Mouse (Mus musculus): ENCODE data around the gene Prrc2a. TPM values are rescaled to one million over a fixed set of nuclear protein-coding genes. Genes with fewer than 3 reads are reported as not detected.

Prrc2a gene
- polyA plus RNA-seq, 1 experiment from 2014 or later = 38.6 TPM

Other genes starting within 250 kb of the Prrc2a start
- gene Neu1, start 233.6 kb downstream of the Prrc2a start, polyA plus RNA-seq (2017; shearing (Covaris generic)) = 74.6 TPM
- gene Hspa1b, start 205.7 kb downstream of the Prrc2a start, polyA plus RNA-seq (2017; shearing (Covaris generic)) = 2,452 TPM
- gene Gm20481, start 195.0 kb downstream of the Prrc2a start, polyA plus RNA-seq (2017; shearing (Covaris generic)) = 125 TPM
- 1,550 TPM for gene Hspa1a, start 192.7 kb downstream of the Prrc2a start, polyA plus RNA-seq (2017; shearing (Covaris generic))
- gene Hspa1l, start 192.2 kb downstream of the Prrc2a start, polyA plus RNA-seq (2017; shearing (Covaris generic)) = not detected
- gene Lsm2, start 183.0 kb downstream of the Prrc2a start, polyA plus RNA-seq (2017; shearing (Covaris generic)) = 47.6 TPM
- 182 TPM for gene Vars, start 163.9 kb downstream of the Prrc2a start, polyA plus RNA-seq (2017; shearing (Covaris generic))
- gene Vwa7, start 148.3 kb downstream of the Prrc2a start, polyA plus RNA-seq (2017; shearing (Covaris generic)) = 0.10 TPM
- not detected for gene Sapcd1, start 136.9 kb downstream of the Prrc2a start, polyA plus RNA-seq (2017; shearing (Covaris generic))
- gene Msh5, start 118.2 kb downstream of the Prrc2a start, polyA plus RNA-seq (2017; shearing (Covaris generic)) = 2.2 TPM
- gene Clic1, start 114.9 kb downstream of the Prrc2a start, polyA plus RNA-seq (2017; shearing (Covaris generic)) = 305 TPM
- gene Ddah2, start 105.9 kb downstream of the Prrc2a start, polyA plus RNA-seq (2017; shearing (Covaris generic)) = 1.00 TPM
- not detected for gene Ly6g6c, start 99.5 kb downstream of the Prrc2a start, polyA plus RNA-seq (2017; shearing (Covaris generic))
- gene Mpig6b, start 98.7 kb downstream of the Prrc2a start, polyA plus RNA-seq (2017; shearing (Covaris generic)) = not detected
- not detected for gene Ly6g6e, start 88.0 kb downstream of the Prrc2a start, polyA plus RNA-seq (2017; shearing (Covaris generic))
- not detected for gene Ly6g6d, start 86.8 kb downstream of the Prrc2a start, polyA plus RNA-seq (2017; shearing (Covaris generic))
- gene Ly6g6f, start 79.3 kb downstream of the Prrc2a start, polyA plus RNA-seq (2017; shearing (Covaris generic)) = not detected
- 88.6 TPM for gene Abhd16a, start 75.6 kb downstream of the Prrc2a start, polyA plus RNA-seq (2017; shearing (Covaris generic))
- gene Ly6g5c, start 56.6 kb downstream of the Prrc2a start, polyA plus RNA-seq (2017; shearing (Covaris generic)) = not detected
- gene Ly6g5b, start 49.5 kb downstream of the Prrc2a start, polyA plus RNA-seq (2017; shearing (Covaris generic)) = 2.1 TPM
- gene Gpank1, start 43.4 kb downstream of the Prrc2a start, polyA plus RNA-seq (2017; shearing (Covaris generic)) = 43.9 TPM
- 190 TPM for gene Csnk2b, start 42.8 kb downstream of the Prrc2a start, polyA plus RNA-seq (2017; shearing (Covaris generic))
- gene D17H6S53E, start 38.5 kb downstream of the Prrc2a start, polyA plus RNA-seq (2017; shearing (Covaris generic)) = 0.75 TPM
- not detected for gene Apom, start 32.8 kb downstream of the Prrc2a start, polyA plus RNA-seq (2017; shearing (Covaris generic))
- gene Bag6, start 29.7 kb downstream of the Prrc2a start, polyA plus RNA-seq (2017; shearing (Covaris generic)) = 75.1 TPM
- not detected for gene Aif1, start 11.2 kb upstream of the Prrc2a start, polyA plus RNA-seq (2017; shearing (Covaris generic))
- 1.6 TPM for gene Lst1, start 23.5 kb upstream of the Prrc2a start, polyA plus RNA-seq (2017; shearing (Covaris generic))
- gene Ltb, start 29.5 kb upstream of the Prrc2a start, polyA plus RNA-seq (2017; shearing (Covaris generic)) = 849 TPM
- gene Tnf, start 37.1 kb upstream of the Prrc2a start, polyA plus RNA-seq (2017; shearing (Covaris generic)) = 107 TPM
- gene Lta, start 40.5 kb upstream of the Prrc2a start, polyA plus RNA-seq (2017; shearing (Covaris generic)) = 42.5 TPM
- not detected for gene Gm16181, start 55.9 kb upstream of the Prrc2a start, polyA plus RNA-seq (2017; shearing (Covaris generic))
- gene Atp6v1g2, start 68.8 kb upstream of the Prrc2a start, polyA plus RNA-seq (2017; shearing (Covaris generic)) = 4.8 TPM
- 18.7 TPM for gene Nfkbil1, start 70.9 kb upstream of the Prrc2a start, polyA plus RNA-seq (2017; shearing (Covaris generic))
- 170 TPM for gene Ddx39b, start 76.8 kb upstream of the Prrc2a start, polyA plus RNA-seq (2017; shearing (Covaris generic))
- gene H2-D1, start 97.8 kb upstream of the Prrc2a start, polyA plus RNA-seq (2017; shearing (Covaris generic)) = 6,438 TPM
- gene H2-Q1, start 155.5 kb upstream of the Prrc2a start, polyA plus RNA-seq (2017; shearing (Covaris generic)) = 0.26 TPM
- 47.9 TPM for gene H2-Q2, start 177.3 kb upstream of the Prrc2a start, polyA plus RNA-seq (2017; shearing (Covaris generic))
- 69.3 TPM for gene H2-Q4, start 214.7 kb upstream of the Prrc2a start, polyA plus RNA-seq (2017; shearing (Covaris generic))